Mouse (Mus musculus) MEL (cell line): Measurements from ENCODE around the gene Atp4a.

Experiments
- ELF1 ChIP-seq: IDR thresholded peaks from 2 replicates; pipeline ENCODE4 v1.6.1; 2014; ENCODE audit warnings: low read depth, mild to moderate bottlenecking, inconsistent platforms, low read length, improper control_type of control experiment, moderate library complexity
- GABPA ChIP-seq: IDR thresholded peaks from 2 replicates; pipeline ENCODE4 v1.6.1; 2012; ENCODE audit warnings: low read depth, mild to moderate bottlenecking, inconsistent platforms, low read length, improper control_type of control experiment, moderate library complexity
- MAX ChIP-seq: IDR thresholded peaks from 2 replicates; pipeline ENCODE4 v1.6.1; 2011; ENCODE audit warnings: low read length, improper control_type of control experiment
- MAZ ChIP-seq: IDR thresholded peaks from 2 replicates; pipeline ENCODE4 v1.6.1; 2012; ENCODE audit warnings: low read depth, mild to moderate bottlenecking, inconsistent platforms, low read length, improper control_type of control experiment
- SMC3 ChIP-seq: IDR thresholded peaks from 2 replicates; pipeline ENCODE4 v1.6.1; 2011; ENCODE audit warnings: low read depth, low read length, improper control_type of control experiment

- TF ChIP-seq MAX: no peak
- no peak for TF ChIP-seq ELF1
- no peak for TF ChIP-seq SMC3
- TF ChIP-seq GABPA: no peak
- TF ChIP-seq MAZ: no peak
These were observed 38.0 kb downstream of the Atp4a start for GRCm38 (mm10) chr7:30749824-30750606.
